Mouse (Mus musculus) MEL (cell line): ENCODE measurements at regions not wholly inside any gene's neighbourhood (a gene's known extent, or its start where the extent isn't known, plus 50 kb on each side); places are given as distances from the start of the nearest gene placed in this dataset.

Experiments used
- DNase-seq: peaks from one replicate; pipeline ENCODE4 v3.0.0; 2011; ENCODE audit warnings: low read depth, low spot score
- H3K27ac ChIP-seq: 2 replicates; pipeline ENCODE4 v1.5.1; 2012; ENCODE audit warnings: low read depth, mild to moderate bottlenecking, control low read depth, low read length, moderate library complexity; ENCODE audit not compliant: control insufficient read depth
- H3K27me3 ChIP-seq, 2 experiments: fragments of 150-350 bp in 1 of 2; sonication (generic) in 1 of 2; 2 replicates each; pipeline ENCODE4 v1.6.1; 2012; ENCODE audit warnings: low read length in 2 of 2, mild to moderate bottlenecking in 2 of 2, improper control_type of control experiment in 1 of 2, moderate library complexity in 1 of 2; ENCODE audit not compliant: insufficient read depth in 2 of 2, control insufficient read depth in 1 of 2
- H3K36me3 ChIP-seq, 2 experiments: 2 replicates each; pipeline ENCODE4 v1.6.1; 2012 to 2014; ENCODE audit warnings: low read length in 2 of 2, improper control_type of control experiment in 1 of 2, inconsistent platforms in 1 of 2, mild to moderate bottlenecking in 1 of 2; ENCODE audit not compliant: insufficient read depth in 2 of 2, control insufficient read depth in 1 of 2
- H3K4me1 ChIP-seq, 2 experiments: fragments of 150-350 bp in 1 of 2; sonication (generic) in 1 of 2; 2 replicates each; pipeline ENCODE4 v1.6.1; 2012; ENCODE audit warnings: low read length in 2 of 2, improper control_type of control experiment in 1 of 2, mild to moderate bottlenecking in 1 of 2; ENCODE audit not compliant: insufficient read depth in 2 of 2, control insufficient read depth in 1 of 2
- H3K4me3 ChIP-seq, 2 experiments: fragments of 150-350 bp in 1 of 2; sonication (generic) in 1 of 2; 2 replicates each; pipeline ENCODE4 v1.5.1; 2012; ENCODE audit warnings: low read depth in 2 of 2, low read length in 2 of 2, mild to moderate bottlenecking in 2 of 2, moderate library complexity in 2 of 2, control low read depth in 1 of 2, improper control_type of control experiment in 1 of 2; ENCODE audit not compliant: control insufficient read depth in 1 of 2, insufficient read depth in 1 of 2
- H3K79me2 ChIP-seq: 2 replicates; pipeline ENCODE4 v1.6.1; 2012; ENCODE audit warnings: mild to moderate bottlenecking, low read length, moderate library complexity; ENCODE audit not compliant: control insufficient read depth, poor library complexity, insufficient read depth
- H3K9ac ChIP-seq: 2 replicates; pipeline ENCODE4 v1.6.1; 2012; ENCODE audit warnings: low read depth, mild to moderate bottlenecking, control low read depth, low read length, moderate library complexity; ENCODE audit not compliant: control insufficient read depth, poor library complexity, severe bottlenecking
- H3K9me3 ChIP-seq: fragments of 150-350 bp; sonication (generic); replicated peaks from 2 replicates; pipeline ENCODE4 v1.6.1; 2012; ENCODE audit warnings: mild to moderate bottlenecking, low read length, improper control_type of control experiment, moderate library complexity; ENCODE audit not compliant: insufficient read depth
- BHLHE40 ChIP-seq: IDR thresholded peaks from 2 replicates; pipeline ENCODE4 v1.6.1; 2012; ENCODE audit warnings: low read depth, mild to moderate bottlenecking, inconsistent platforms, low read length, improper control_type of control experiment, borderline replicate concordance
- CHD2 ChIP-seq: IDR thresholded peaks from 2 replicates; pipeline ENCODE4 v1.6.1; 2011; ENCODE audit warnings: low read length, improper control_type of control experiment
- CTCF ChIP-seq, 3 experiments: IDR thresholded peaks in 2 of 3; conservative IDR thresholded peaks in 1 of 3; 2 replicates each; pipeline ENCODE4 v1.5.1; 2011 to 2012; ENCODE audit warnings: low read length in 3 of 3, low read depth in 2 of 3, mild to moderate bottlenecking in 2 of 3, improper control_type of control experiment in 1 of 3, inconsistent platforms in 1 of 3, mixed read lengths in 1 of 3, moderate library complexity in 1 of 3; ENCODE audit not compliant: control insufficient read depth in 1 of 3, insufficient read depth in 1 of 3, poor library complexity in 1 of 3, severe bottlenecking in 1 of 3
- E2F4 ChIP-seq: IDR thresholded peaks from 2 replicates; pipeline ENCODE4 v1.6.1; 2011; ENCODE audit warnings: low read depth, low read length, improper control_type of control experiment, borderline replicate concordance
- ELF1 ChIP-seq: IDR thresholded peaks from 2 replicates; pipeline ENCODE4 v1.6.1; 2014; ENCODE audit warnings: low read depth, mild to moderate bottlenecking, inconsistent platforms, low read length, improper control_type of control experiment, moderate library complexity
- EP300 ChIP-seq, 2 experiments: IDR thresholded peaks; 2 replicates each; pipeline ENCODE4 v1.6.1; 2011; ENCODE audit warnings: improper control_type of control experiment in 2 of 2, low read length in 2 of 2, low read depth in 1 of 2, mild to moderate bottlenecking in 1 of 2
- ETS1 ChIP-seq: IDR thresholded peaks from 2 replicates; pipeline ENCODE4 v1.6.1; 2012; ENCODE audit warnings: low read depth, mild to moderate bottlenecking, inconsistent platforms, low read length, improper control_type of control experiment, moderate library complexity
- GABPA ChIP-seq: IDR thresholded peaks from 2 replicates; pipeline ENCODE4 v1.6.1; 2012; ENCODE audit warnings: low read depth, mild to moderate bottlenecking, inconsistent platforms, low read length, improper control_type of control experiment, moderate library complexity
- HCFC1 ChIP-seq: IDR thresholded peaks from 2 replicates; pipeline ENCODE4 v1.6.1; 2012; ENCODE audit warnings: low read depth, mild to moderate bottlenecking, inconsistent platforms, low read length, improper control_type of control experiment, moderate library complexity
- JUND ChIP-seq: IDR thresholded peaks from 2 replicates; pipeline ENCODE4 v1.6.1; 2011; ENCODE audit warnings: low read depth, mild to moderate bottlenecking, improper control_type of control experiment, low read length
- KAT2A ChIP-seq: conservative IDR thresholded peaks from 2 replicates; pipeline ENCODE4 v1.6.1; 2012; ENCODE audit warnings: low read depth, low read length, improper control_type of control experiment, inconsistent platforms
- MAFK ChIP-seq: IDR thresholded peaks from 2 replicates; pipeline ENCODE4 v1.6.1; 2011; ENCODE audit warnings: low read depth, mild to moderate bottlenecking, low read length, improper control_type of control experiment, borderline replicate concordance
- MAX ChIP-seq: IDR thresholded peaks from 2 replicates; pipeline ENCODE4 v1.6.1; 2011; ENCODE audit warnings: low read length, improper control_type of control experiment
- MAZ ChIP-seq: IDR thresholded peaks from 2 replicates; pipeline ENCODE4 v1.6.1; 2012; ENCODE audit warnings: low read depth, mild to moderate bottlenecking, inconsistent platforms, low read length, improper control_type of control experiment
- MEF2A ChIP-seq: IDR thresholded peaks from 2 replicates; pipeline ENCODE4 v1.6.1; 2014; ENCODE audit warnings: low read depth, mild to moderate bottlenecking, inconsistent platforms, low read length, improper control_type of control experiment; ENCODE audit not compliant: poor library complexity, insufficient replicate concordance, severe bottlenecking; ENCODE audit errors: extremely low read depth
- MXI1 ChIP-seq: IDR thresholded peaks from 2 replicates; pipeline ENCODE4 v1.6.1; 2011; ENCODE audit warnings: mild to moderate bottlenecking, low read depth, low read length, improper control_type of control experiment
- MYB ChIP-seq: IDR thresholded peaks from 2 replicates; pipeline ENCODE4 v1.6.1; 2011; ENCODE audit warnings: mild to moderate bottlenecking, low read depth, low read length, improper control_type of control experiment
- MYC ChIP-seq: IDR thresholded peaks from 2 replicates; pipeline ENCODE4 v1.6.1; 2011; ENCODE audit warnings: low read depth, mild to moderate bottlenecking, low read length, improper control_type of control experiment, moderate library complexity
- NELFE ChIP-seq: IDR thresholded peaks from 2 replicates; pipeline ENCODE4 v1.6.1; 2011; ENCODE audit warnings: low read depth, low read length, improper control_type of control experiment
- NRF1 ChIP-seq: IDR thresholded peaks from 2 replicates; pipeline ENCODE4 v1.6.1; 2014; ENCODE audit warnings: low read depth, mild to moderate bottlenecking, inconsistent platforms, low read length, improper control_type of control experiment, moderate library complexity; ENCODE audit not compliant: poor library complexity, insufficient read depth, severe bottlenecking
- POLR2A ChIP-seq, 2 experiments: IDR thresholded peaks; 2 replicates each; pipeline ENCODE4 v1.6.1; 2011 to 2012; ENCODE audit warnings: low read length in 2 of 2, mild to moderate bottlenecking in 2 of 2, control low read depth in 1 of 2, improper control_type of control experiment in 1 of 2, low read depth in 1 of 2, moderate library complexity in 1 of 2; ENCODE audit not compliant: control insufficient read depth in 1 of 2, insufficient read depth in 1 of 2, poor library complexity in 1 of 2
- POLR2AphosphoS2 ChIP-seq: IDR thresholded peaks from 2 replicates; pipeline ENCODE4 v1.6.1; 2011; ENCODE audit warnings: low read length, improper control_type of control experiment
- RAD21 ChIP-seq: IDR thresholded peaks from 2 replicates; pipeline ENCODE4 v1.6.1; 2011; ENCODE audit warnings: mild to moderate bottlenecking, low read depth, low read length, improper control_type of control experiment
- RCOR1 ChIP-seq: IDR thresholded peaks from 2 replicates; pipeline ENCODE4 v1.6.1; 2012; ENCODE audit warnings: low read depth, mild to moderate bottlenecking, inconsistent platforms, low read length, improper control_type of control experiment
- SIN3A ChIP-seq: IDR thresholded peaks from 2 replicates; pipeline ENCODE4 v1.6.1; 2012; ENCODE audit warnings: low read length, improper control_type of control experiment, inconsistent platforms
- TAL1 ChIP-seq: IDR thresholded peaks from 2 replicates; pipeline ENCODE4 v1.6.1; 2012; ENCODE audit warnings: mild to moderate bottlenecking, inconsistent platforms, low read length, moderate library complexity, mixed read lengths
- TBP ChIP-seq: IDR thresholded peaks from 2 replicates; pipeline ENCODE4 v1.8.0; 2011; ENCODE audit warnings: low read depth, low read length, improper control_type of control experiment
- TCF12 ChIP-seq: IDR thresholded peaks from 2 replicates; pipeline ENCODE4 v1.6.1; 2014; ENCODE audit warnings: low read depth, mild to moderate bottlenecking, inconsistent platforms, low read length, improper control_type of control experiment, moderate library complexity
- USF2 ChIP-seq, 2 experiments: IDR thresholded peaks; 2 replicates each; pipeline ENCODE4 v1.6.1; 2011 to 2012; ENCODE audit warnings: improper control_type of control experiment in 2 of 2, low read length in 2 of 2, borderline replicate concordance in 1 of 2, inconsistent platforms in 1 of 2, low read depth in 1 of 2, mild to moderate bottlenecking in 1 of 2; ENCODE audit not compliant: insufficient read depth in 1 of 2
- ZC3H11A ChIP-seq: IDR thresholded peaks from 2 replicates; pipeline ENCODE4 v1.6.1; 2012; ENCODE audit warnings: low read depth, mild to moderate bottlenecking, inconsistent platforms, low read length, improper control_type of control experiment
- ZMIZ1 ChIP-seq: IDR thresholded peaks from 2 replicates; pipeline ENCODE4 v1.6.1; 2012; ENCODE audit warnings: low read depth, mild to moderate bottlenecking, inconsistent platforms, low read length, improper control_type of control experiment, moderate library complexity
- ZNF384 ChIP-seq: IDR thresholded peaks from 2 replicates; pipeline ENCODE4 v1.6.1; 2012; ENCODE audit warnings: low read depth, mild to moderate bottlenecking, inconsistent platforms, low read length, improper control_type of control experiment

- Histone ChIP-seq H3K9me3 (no peaks in the 10 kb centered on the region), H3K4me3 (no peak overlapping the region), H3K9ac (no peak overlapping the region), H3K79me2 (no peaks in the 10 kb centered on the region), H3K36me3 (no peaks in the 10 kb centered on the region), H3K27ac (no peak overlapping the region), H3K27me3 (no peaks in the 10 kb centered on the region), H3K4me1 (no peaks in the 10 kb centered on the region)
- DNase-seq, result no peak
- no peak for TF ChIP-seq TAL1
- no peak for TF ChIP-seq KAT2A
- no peak for TF ChIP-seq NRF1
- TF ChIP-seq MYB, result no peak
- TF ChIP-seq NELFE, result no peak
- no peak for TF ChIP-seq TBP
- no peak for TF ChIP-seq ZMIZ1
- no peak for TF ChIP-seq ETS1
- TF ChIP-seq MEF2A, result no peak
- no peak for TF ChIP-seq USF2 (IDR thresholded peaks at IDR 0.05; ENCODE audit: borderline replicate concordance in 1 of 2, insufficient read depth in 1 of 2, low read depth in 1 of 2, low read length in 2 of 2)
- TF ChIP-seq CHD2, result no peak
- TF ChIP-seq BHLHE40, result no peak
- no peak for TF ChIP-seq SIN3A
- no peak for TF ChIP-seq JUND
- no peak for TF ChIP-seq CTCF (IDR thresholded peaks at IDR 0.05 in 2 of 3, conservative IDR thresholded peaks at IDR 0.05 in 1 of 3; ENCODE audit: control insufficient read depth in 1 of 3, insufficient read depth in 1 of 3, low read depth in 2 of 3, low read length in 3 of 3, poor library complexity in 1 of 3, severe bottlenecking in 1 of 3)
- TF ChIP-seq ELF1, result no peak
- TF ChIP-seq E2F4, result no peak
- TF ChIP-seq ZNF384, result no peak
- TF ChIP-seq MXI1, result no peak
- no peak for TF ChIP-seq RAD21
Observed at GRCm38 (mm10) chr15:61766544-61767094, 843.8 kb upstream of the A1bg start.

DNA sequence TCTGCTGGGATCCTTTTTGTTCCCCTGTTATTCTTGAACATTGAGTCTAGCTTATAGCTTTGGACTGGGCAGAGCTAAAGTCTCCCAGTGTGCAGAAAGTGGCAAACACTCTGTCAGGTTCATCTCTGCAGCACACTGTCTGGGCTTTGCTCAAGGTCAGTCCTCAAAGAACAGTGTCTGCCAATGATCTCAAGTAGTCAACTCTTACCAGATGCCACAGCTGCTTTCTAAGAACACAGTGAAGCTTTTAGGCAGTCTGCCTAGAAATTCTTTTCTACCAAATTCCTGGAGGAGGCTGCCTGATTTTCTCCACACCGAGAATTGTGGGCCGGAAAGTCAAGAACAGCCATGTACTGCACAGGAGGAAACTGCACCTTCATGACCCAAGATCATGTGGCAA is 831.0 kb upstream of the A1bg start:
- H3K4me1 ChIP-seq, result no peaks in the 10 kb centered on the region
- H3K36me3 ChIP-seq, result no peaks in the 10 kb centered on the region
- no peak for DNase-seq
- no peak overlapping the region for H3K4me3 ChIP-seq
- H3K27ac ChIP-seq, result no peak overlapping the region
- H3K27me3 ChIP-seq, result no peaks in the 10 kb centered on the region
- TF ChIP-seq TAL1 (no peak), MYB (no peak), NELFE (no peak), POLR2A (IDR thresholded peaks at IDR 0.05; ENCODE audit: control insufficient read depth in 1 of 2, insufficient read depth in 1 of 2, low read depth in 1 of 2, low read length in 2 of 2, poor library complexity in 1 of 2) (no peak), MXI1 (no peak), MYC (no peak), ZC3H11A (no peak), MAX (no peak), MAFK (no peak), MEF2A (no peak), JUND (no peak), MAZ (no peak), EP300 (IDR thresholded peaks at IDR 0.05; ENCODE audit: low read depth in 1 of 2, low read length in 2 of 2) (no peak), RCOR1 (no peak), USF2 (IDR thresholded peaks at IDR 0.05; ENCODE audit: borderline replicate concordance in 1 of 2, insufficient read depth in 1 of 2, low read depth in 1 of 2, low read length in 2 of 2) (no peak), GABPA (no peak), POLR2AphosphoS2 (no peak), TCF12 (no peak), HCFC1 (no peak)
- H3K79me2 ChIP-seq, result no peaks in the 10 kb centered on the region
- no peak overlapping the region for H3K9ac ChIP-seq
- no peaks in the 10 kb centered on the region for H3K9me3 ChIP-seq
